Mouse (Mus musculus): Measurements from ENCODE around the gene Krt19.

DNA sequence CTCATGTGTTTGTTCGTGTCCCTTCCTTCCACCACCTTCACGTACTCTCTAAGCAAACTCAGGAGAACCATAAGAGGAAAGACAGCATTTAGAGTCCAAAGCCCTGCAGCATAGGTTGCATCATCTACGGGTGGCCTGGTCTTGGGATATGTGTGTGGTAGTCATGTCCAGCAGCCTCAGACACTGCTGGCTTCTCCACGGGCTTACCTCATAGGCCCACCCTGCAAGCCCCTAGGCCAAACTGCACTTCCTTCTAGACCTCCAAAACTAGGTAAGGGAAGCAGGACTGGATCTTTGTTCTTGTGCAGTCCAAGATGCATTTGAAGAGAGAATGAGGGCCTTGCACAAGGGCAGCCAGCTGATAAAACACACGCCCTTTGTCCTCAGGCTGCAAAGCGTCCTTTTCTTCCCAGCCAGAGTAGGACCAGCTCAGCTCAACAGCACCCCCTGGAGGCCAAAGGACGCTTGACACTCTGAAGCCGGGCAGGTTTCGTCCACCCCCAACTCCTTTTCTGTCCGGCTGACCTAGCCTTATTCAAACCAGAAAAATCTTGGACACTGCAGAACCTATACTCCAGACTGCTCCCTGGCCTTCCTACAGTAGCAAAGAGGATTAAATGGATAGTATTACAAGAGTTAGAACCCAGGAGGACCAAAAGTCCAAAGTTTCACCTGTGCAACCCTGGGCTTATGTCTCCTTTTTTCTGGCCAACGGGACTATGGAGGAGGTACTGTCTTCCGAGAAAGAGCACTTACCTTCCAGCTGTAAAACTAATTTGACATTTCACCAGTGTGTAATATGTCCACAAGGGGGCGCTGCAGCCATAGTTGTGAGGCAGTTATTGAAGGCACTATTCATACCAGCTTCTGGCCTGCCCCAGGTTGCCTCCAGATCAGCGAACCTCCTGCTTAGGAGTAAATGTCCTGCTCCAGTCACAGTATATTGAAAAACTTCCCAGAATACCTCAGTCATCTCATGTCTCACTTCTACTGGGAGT, 20.6 kb upstream of the Krt19 start:
- TF ChIP-seq CTCF (IDR thresholded peaks at IDR 0.05; ENCODE audit: low read depth) (peak; percentile 90), EP300 (IDR thresholded peaks at IDR 0.05; ENCODE audit: low read depth) (no peak)

All from liver, embryonic 14.5 days (tissue).